Mouse (Mus musculus) neural tube, embryonic 11.5 days (tissue): Measurements from ENCODE around the gene Utp20. TPM values are rescaled to one million over a fixed set of nuclear protein-coding genes. Genes with fewer than 3 reads are reported as not detected.
"Not testable (repeated sequence)": the region's sequence is repeated elsewhere in the genome, so short reads cannot be mapped to it uniquely, and the experiment has no call there.

Experiments used
- ATAC-seq: fragments of 200-750 bp; cut with Nextera tagmentation; 2 replicates; pipeline ENCODE4 v1.8.0; 2017; ENCODE audit warnings: moderate number of reproducible peaks, mild to moderate bottlenecking, moderate TSS enrichment, moderate library complexity; ENCODE audit not compliant: insufficient read depth, low FRiP score, low TSS enrichment
- DNase-seq: peaks from one replicate; pipeline ENCODE4 v3.0.0-alpha.2; 2015; ENCODE audit warnings: low spot score
- H3K27ac ChIP-seq: fragments of 300-500 bp; sonication (generic); 2 replicates; pipeline ENCODE4 v1.5.1; 2014; ENCODE audit warnings: low read depth, mild to moderate bottlenecking, low read length
- H3K27me3 ChIP-seq: fragments of 300-500 bp; sonication (generic); 2 replicates; pipeline ENCODE4 v1.6.1; 2014; ENCODE audit warnings: mild to moderate bottlenecking, low read length, mixed read lengths; ENCODE audit not compliant: control insufficient read depth, insufficient read depth
- H3K36me3 ChIP-seq: fragments of 300-500 bp; sonication (generic); 2 replicates; pipeline ENCODE4 v1.6.1; 2014; ENCODE audit warnings: mild to moderate bottlenecking, low read length, moderate library complexity, mixed read lengths; ENCODE audit not compliant: control insufficient read depth, insufficient read depth
- H3K4me1 ChIP-seq: fragments of 300-500 bp; sonication (generic); 2 replicates; pipeline ENCODE4 v1.6.1; 2014; ENCODE audit warnings: low read length, mixed read lengths; ENCODE audit not compliant: control insufficient read depth, insufficient read depth
- H3K4me2 ChIP-seq: fragments of 300-500 bp; sonication (generic); 2 replicates; pipeline ENCODE4 v1.6.1; 2014; ENCODE audit warnings: low read depth, mild to moderate bottlenecking, moderate library complexity
- H3K4me3 ChIP-seq: fragments of 300-500 bp; sonication (generic); 2 replicates; pipeline ENCODE4 v1.5.1; 2014; ENCODE audit warnings: low read depth, low read length
- H3K9ac ChIP-seq: fragments of 300-500 bp; sonication (generic); 2 replicates; pipeline ENCODE4 v1.6.1; 2014; ENCODE audit warnings: mild to moderate bottlenecking, low read length
- H3K9me3 ChIP-seq: fragments of 300-500 bp; sonication (generic); 2 replicates; pipeline ENCODE4 v1.6.1; 2016; ENCODE audit warnings: low read length; ENCODE audit not compliant: control insufficient read depth
- WGBS: fragments of 180-500 bp; shearing (Covaris S2); extraction: QIAGEN DNeasy Blood & Tissue Kit; methylation state at CpG from one replicate; pipeline ENCODE4 v1.1.7; 2014; 5-methylcytosine and 5-hydroxymethylcytosine counted together
- polyA plus RNA-seq: library from polyadenylated mRNA; unstranded; fragments of >200 nt; fragmentation: Nextera tagmentation; extraction: Ambion mirVana; gene quantifications from 2 replicates; pipeline ENCODE4 v1.2.1, GENCODE M21; 2014

Utp20 gene
- polyA plus RNA-seq, 1 experiment from 2014 or later, result 20.6 TPM

DNA sequence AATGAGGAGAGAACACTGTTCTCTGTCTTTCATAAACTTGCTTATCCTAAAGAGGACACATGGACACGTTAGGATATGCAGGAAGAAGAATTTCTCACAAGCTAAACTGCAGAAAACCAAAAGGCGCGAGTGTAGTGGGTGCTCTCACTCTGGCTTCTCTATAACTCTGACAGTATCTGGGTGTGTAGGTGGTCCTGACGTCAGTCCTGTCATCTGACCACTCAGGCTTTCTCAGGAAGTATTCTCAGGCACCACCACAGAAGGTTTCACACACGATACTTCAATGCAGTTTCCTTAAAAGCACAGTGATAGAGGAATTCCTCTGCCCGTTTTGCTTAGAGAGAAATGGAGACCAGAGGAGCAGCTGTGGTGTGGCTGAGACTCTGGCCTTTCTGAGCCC is 50.4 kb downstream of the Utp20 start:
- no peak overlapping the region for H3K4me2 ChIP-seq
- DNase-seq (no peak), ATAC-seq (no peak)
- WGBS, result 88% methylated on average over 6 of the region's 6 CpGs
- H3K9ac ChIP-seq, result no peak overlapping the region
- H3K4me1 ChIP-seq, result no peaks in the 10 kb centered on the region
- no peak overlapping the region for H3K27ac ChIP-seq
- no peaks in the 10 kb centered on the region for H3K9me3 ChIP-seq
- H3K36me3 ChIP-seq, result peaks cover 5% of the 10 kb centered on the region
- no peaks in the 10 kb centered on the region for H3K27me3 ChIP-seq
- no peak overlapping the region for H3K4me3 ChIP-seq

DNA sequence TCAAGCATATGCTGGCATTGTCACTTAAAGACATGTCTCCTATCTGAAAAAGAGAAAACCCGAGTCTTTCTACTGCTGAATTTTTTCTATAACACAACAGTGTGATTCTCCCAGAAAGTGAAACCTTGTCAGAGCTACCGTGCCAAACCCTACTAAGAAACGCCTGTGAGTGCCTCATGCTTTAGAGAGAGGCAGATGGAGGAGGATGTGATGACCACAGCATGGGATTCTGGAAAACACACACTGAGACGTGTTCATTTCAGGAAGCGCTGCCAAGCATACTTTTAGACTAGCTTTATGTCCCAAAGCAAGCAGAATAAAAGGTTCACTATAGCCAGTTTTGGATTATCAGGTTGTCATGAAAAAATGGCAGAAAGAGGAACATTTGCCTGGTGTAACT is 53.6 kb downstream of the Utp20 start:
- not testable (repeated sequence) for H3K4me3 ChIP-seq, H3K4me2 ChIP-seq, H3K9ac ChIP-seq, H3K9me3 ChIP-seq, H3K27me3 ChIP-seq, H3K36me3 ChIP-seq, ATAC-seq, DNase-seq, H3K27ac ChIP-seq, H3K4me1 ChIP-seq
- 91% methylated on average over 5 of the region's 5 CpGs for WGBS

DNA sequence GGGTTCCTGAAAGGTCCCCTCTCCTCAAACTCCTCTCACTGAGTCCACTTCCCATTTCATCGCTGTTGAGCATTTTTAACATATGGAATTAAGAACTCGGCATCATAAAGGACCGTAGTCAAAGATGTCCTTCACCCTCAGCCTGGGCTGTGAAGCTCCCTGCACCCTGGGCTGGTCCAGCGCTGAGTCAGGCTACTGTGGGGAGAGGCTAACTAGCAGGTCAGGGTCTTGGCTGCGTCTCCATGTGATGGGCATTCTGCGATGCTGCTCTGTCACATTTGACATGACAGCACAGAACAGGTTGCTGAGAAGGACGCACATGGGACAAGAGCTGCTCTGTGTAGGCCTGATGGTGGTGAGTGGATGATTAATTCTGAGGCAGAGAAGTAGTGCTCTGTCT is 56.9 kb downstream of the Utp20 start:
- Histone ChIP-seq H3K36me3 (peaks cover 3% of the 10 kb centered on the region), H3K27me3 (no peaks in the 10 kb centered on the region), H3K4me1 (no peaks in the 10 kb centered on the region), H3K4me3 (no peak overlapping the region), H3K4me2 (no peak overlapping the region), H3K9me3 (no peaks in the 10 kb centered on the region), H3K9ac (no peak overlapping the region), H3K27ac (no peak overlapping the region)
- DNase-seq, result no peak
- 97% methylated on average over 7 of the region's 7 CpGs for WGBS
- no peak for ATAC-seq

DNA sequence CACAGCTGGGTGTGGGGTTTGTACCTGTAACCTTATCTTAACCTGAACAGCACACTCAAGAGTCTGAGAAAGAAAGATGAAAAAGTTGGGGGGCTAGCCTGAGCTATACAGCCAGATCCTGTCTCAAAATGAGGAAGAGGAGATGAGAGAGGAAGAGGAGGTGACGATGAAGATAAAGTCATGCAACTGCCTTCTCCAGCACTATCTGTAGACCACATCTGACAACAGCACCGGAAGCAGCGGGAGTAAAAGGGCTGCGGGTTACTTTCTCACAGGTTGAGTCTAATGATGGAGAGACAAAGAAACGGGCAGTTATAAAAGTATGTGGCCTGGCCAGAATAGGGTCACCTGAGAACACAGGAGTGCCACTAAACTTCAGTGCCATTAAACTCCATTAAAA is 57.6 kb downstream of the Utp20 start:
- ATAC-seq, result no peak
- peaks cover 3% of the 10 kb centered on the region for H3K36me3 ChIP-seq
- DNase-seq, result no peak
- no peaks in the 10 kb centered on the region for H3K27me3 ChIP-seq
- no peak overlapping the region for H3K27ac ChIP-seq
- H3K9ac ChIP-seq, result no peak overlapping the region
- H3K4me1 ChIP-seq, result no peaks in the 10 kb centered on the region
- 95% methylated on average over 5 of the region's 5 CpGs for WGBS
- H3K4me2 ChIP-seq, result no peak overlapping the region
- no peaks in the 10 kb centered on the region for H3K9me3 ChIP-seq
- no peak overlapping the region for H3K4me3 ChIP-seq

DNA sequence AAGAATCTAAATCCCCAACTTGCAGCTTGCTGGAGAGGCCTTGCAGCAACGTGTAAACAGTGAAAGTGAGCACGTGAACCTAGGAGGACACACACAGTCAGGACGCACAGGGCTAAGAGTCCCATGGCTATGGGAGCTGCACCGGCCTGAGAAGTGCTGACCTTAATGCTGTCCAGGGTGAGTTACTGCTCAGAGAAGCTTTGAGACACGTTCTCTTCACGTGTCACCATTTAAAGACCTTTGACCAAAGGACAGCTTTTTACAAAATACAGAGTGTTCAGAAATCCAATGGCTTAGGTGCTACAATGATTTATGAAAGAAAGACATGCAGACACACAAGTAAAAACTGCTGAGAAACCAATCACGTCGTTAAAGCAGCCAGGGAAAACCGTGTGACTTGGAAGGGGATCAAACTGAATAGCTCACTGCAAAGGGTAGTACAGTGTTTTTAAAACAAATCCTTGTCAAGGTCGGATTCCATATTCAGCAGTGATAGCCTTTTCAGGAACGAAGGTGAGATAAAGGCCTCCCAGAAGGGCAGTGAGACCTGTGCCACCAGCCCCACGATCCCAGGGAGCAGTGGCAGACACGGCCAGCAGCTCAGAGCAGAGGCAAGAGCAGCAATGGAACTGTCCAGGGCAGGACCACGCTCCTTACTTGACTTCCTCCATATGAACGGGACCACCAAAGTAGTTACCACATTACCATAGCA is 61.0 kb downstream of the Utp20 start:
- Histone ChIP-seq H3K27ac (no peak overlapping the region), H3K9me3 (no peaks in the 10 kb centered on the region), H3K4me2 (no peak overlapping the region), H3K27me3 (no peaks in the 10 kb centered on the region), H3K4me3 (no peak overlapping the region), H3K36me3 (peaks cover 8% of the 10 kb centered on the region), H3K4me1 (no peaks in the 10 kb centered on the region), H3K9ac (no peak overlapping the region)
- DNase-seq (no peak), ATAC-seq (no peak)
- WGBS, result 91% methylated on average over 15 of the region's 15 CpGs

DNA sequence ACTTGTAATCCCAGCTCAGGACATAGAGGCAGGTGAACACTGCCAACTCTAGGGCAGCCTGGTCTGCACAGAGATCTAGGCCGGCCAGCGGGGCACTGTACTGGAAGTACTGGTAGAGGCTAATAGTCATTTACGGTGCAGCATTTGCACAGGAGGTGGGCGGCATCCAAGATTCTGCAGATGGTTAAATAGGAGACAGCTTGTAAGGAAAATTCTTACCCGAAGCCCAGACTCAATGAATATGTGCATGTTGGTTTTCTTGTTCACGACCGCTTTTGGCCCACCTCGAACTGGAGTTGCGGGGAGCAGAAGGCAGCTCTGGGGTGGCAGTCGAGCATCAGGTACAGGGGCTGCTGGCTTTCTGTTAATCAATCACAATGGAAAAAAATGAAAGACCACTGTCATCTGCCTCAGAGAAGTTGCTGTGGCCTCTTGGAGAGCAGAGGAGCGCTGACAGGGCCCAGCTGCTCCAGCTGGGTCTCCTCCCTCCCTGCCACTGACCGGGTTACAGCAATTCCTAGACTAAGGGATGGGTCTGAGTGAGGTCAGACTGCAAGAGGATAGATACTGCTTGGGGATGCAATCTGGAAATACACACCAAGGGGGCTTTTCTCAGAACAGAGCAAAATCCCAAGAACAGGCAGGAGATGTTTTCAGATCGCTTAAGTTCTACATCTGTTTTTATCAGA is 64.9 kb downstream of the Utp20 start:
- Histone ChIP-seq H3K9me3 (no peaks in the 10 kb centered on the region), H3K27me3 (no peaks in the 10 kb centered on the region), H3K9ac (no peak overlapping the region), H3K4me1 (no peaks in the 10 kb centered on the region), H3K4me2 (no peak overlapping the region), H3K4me3 (no peak overlapping the region), H3K27ac (no peak overlapping the region), H3K36me3 (peaks cover 8% of the 10 kb centered on the region)
- ATAC-seq (no peak), DNase-seq (no peak)
- 96% methylated on average over 13 of the region's 13 CpGs for WGBS

DNA sequence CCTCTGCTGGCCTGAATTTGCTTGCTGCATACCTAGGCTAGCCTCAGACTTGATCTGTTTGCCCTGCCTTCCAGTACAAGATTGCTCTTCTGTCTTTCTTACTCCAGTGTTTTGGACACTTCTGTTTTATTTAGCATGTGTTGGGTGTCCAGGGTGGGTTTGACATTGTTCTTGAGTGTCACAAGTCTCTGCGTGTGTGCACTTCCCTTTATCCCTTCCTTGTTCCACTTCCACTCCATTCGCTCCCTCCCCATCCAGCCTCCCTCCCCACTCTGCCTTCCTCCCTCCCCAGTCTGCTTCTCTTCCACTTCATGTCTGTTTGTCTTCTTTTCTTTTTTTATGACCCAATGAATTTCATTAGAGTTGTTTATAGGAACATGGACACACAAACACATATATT is 85.2 kb downstream of the Utp20 start:
- Histone ChIP-seq H3K4me3 (no peak overlapping the region), H3K4me1 (no peaks in the 10 kb centered on the region), H3K9ac (no peak overlapping the region), H3K4me2 (no peak overlapping the region), H3K9me3 (no peaks in the 10 kb centered on the region), H3K36me3 (peaks cover 13% of the 10 kb centered on the region; the same call in 1 of the 2 replicates), H3K27me3 (no peaks in the 10 kb centered on the region), H3K27ac (no peak overlapping the region)
- DNase-seq (no peak), ATAC-seq (no peak)
- WGBS, result 89% methylated on average over 2 of the region's 2 CpGs

DNA sequence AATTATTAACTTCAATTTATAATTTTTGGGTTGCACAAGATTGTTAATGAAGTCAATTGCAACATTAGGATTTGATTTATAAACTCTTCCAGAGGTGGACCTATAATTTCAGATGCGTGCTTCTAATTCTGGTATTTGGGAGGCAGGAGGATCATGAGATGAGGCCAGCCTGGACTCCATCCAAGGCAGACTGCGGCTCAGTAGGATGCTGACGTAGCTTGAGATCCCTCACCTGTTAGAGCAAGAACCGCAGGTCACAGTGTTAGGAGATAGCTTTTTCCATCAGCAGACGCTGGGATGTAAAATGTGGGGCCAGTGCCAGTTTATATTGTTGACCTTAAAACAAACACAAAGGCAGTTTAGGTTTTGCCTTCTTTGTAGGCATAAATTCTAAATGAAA is 85.8 kb downstream of the Utp20 start:
- H3K9me3 ChIP-seq, result no peaks in the 10 kb centered on the region
- no peak overlapping the region for H3K4me2 ChIP-seq
- H3K27me3 ChIP-seq, result no peaks in the 10 kb centered on the region
- DNase-seq, result no peak
- ATAC-seq, result no peak
- no peak overlapping the region for H3K27ac ChIP-seq
- H3K4me3 ChIP-seq, result no peak overlapping the region
- H3K4me1 ChIP-seq, result no peaks in the 10 kb centered on the region
- H3K9ac ChIP-seq, result no peak overlapping the region
- 92% methylated on average over 5 of the region's 5 CpGs for WGBS
- H3K36me3 ChIP-seq, result peaks cover 13% of the 10 kb centered on the region; the same call in 1 of the 2 replicates

- DNase-seq (no peak), ATAC-seq (no peak)
- H3K4me1 ChIP-seq, result no peaks in the 10 kb centered on the region
- H3K4me3 ChIP-seq, result no peak overlapping the region
- 84% methylated on average over 1 of the region's 1 CpGs for WGBS
- no peaks in the 10 kb centered on the region for H3K9me3 ChIP-seq
- H3K27me3 ChIP-seq, result no peaks in the 10 kb centered on the region
- H3K9ac ChIP-seq, result no peak overlapping the region
- no peak overlapping the region for H3K4me2 ChIP-seq
- H3K36me3 ChIP-seq, result peaks cover 13% of the 10 kb centered on the region; the same call in 1 of the 2 replicates
- H3K27ac ChIP-seq, result no peak overlapping the region
Observed at GRCm38 (mm10) chr10:88739818-88740217, 86.8 kb downstream of the Utp20 start.
